Mouse (Mus musculus) C2C12 (cell line): ENCODE measurements around the gene Kdm2b.

Experiments used
- CEBPB ChIP-seq: IDR thresholded peaks from one replicate; pipeline ENCODE4 v1.6.1; 2011; ENCODE audit warnings: low read depth, mild to moderate bottlenecking, control low read depth, moderate library complexity
- CTCF ChIP-seq: IDR thresholded peaks from one replicate; pipeline ENCODE4 v1.5.1; 2011; ENCODE audit not compliant: control insufficient read depth, insufficient read depth, insufficient read length
- FOSL1 ChIP-seq: IDR thresholded peaks from one replicate; pipeline ENCODE4 v1.8.0; 2011; ENCODE audit warnings: mild to moderate bottlenecking, low read length; ENCODE audit not compliant: poor library complexity, insufficient read depth, severe bottlenecking
- MAX ChIP-seq: IDR thresholded peaks from one replicate; pipeline ENCODE4 v1.6.1; 2011; ENCODE audit warnings: mild to moderate bottlenecking, control low read depth
- MYOG ChIP-seq: IDR thresholded peaks from one replicate; pipeline ENCODE4 v1.6.1; 2011; ENCODE audit not compliant: control insufficient read depth, insufficient read length; ENCODE audit errors: extremely low read depth

GRCm38 (mm10) chr5:123000901-123001300, 11.3 kb upstream of the Kdm2b start:
- TF ChIP-seq CTCF (no peak), MAX (no peak), FOSL1 (no peak), MYOG (no peak), CEBPB (no peak)
